Mouse (Mus musculus): ENCODE data around the gene Sh2d1b2.
"Not testable (repeated sequence)": the region's sequence is repeated elsewhere in the genome, so short reads cannot be mapped to it uniquely, and the experiment has no call there.

The Sh2d1b2 gene

GRCm38 (mm10) chr1:170232688-170233087, at the start of gene Sh2d1b2:
Gene Sh2d1b2 (plus strand): TSS chr1:170232749.
- DNase-seq (ENCODE audit: low spot score): not testable (repeated sequence)

- DNase-seq (ENCODE audit: low spot score): no peak
Observed at GRCm38 (mm10) chr1:170185137-170185536, 47.4 kb upstream of the Sh2d1b2 start.

- DNase-seq (ENCODE audit: low spot score): no peak
Observed at GRCm38 (mm10) chr1:170186531-170186930, 46.0 kb upstream of the Sh2d1b2 start.

GRCm38 (mm10) chr1:170188601-170189000, 43.9 kb upstream of the Sh2d1b2 start:
- no peak for DNase-seq (ENCODE audit: low spot score)

- no peak for DNase-seq (ENCODE audit: low spot score)
Observed at GRCm38 (mm10) chr1:170190225-170190624, 42.3 kb upstream of the Sh2d1b2 start.

- DNase-seq (ENCODE audit: low spot score): no peak
Observed at GRCm38 (mm10) chr1:170191925-170192324, 40.6 kb upstream of the Sh2d1b2 start.

- no peak for DNase-seq (ENCODE audit: low spot score)
Observed at GRCm38 (mm10) chr1:170196211-170196610, 36.3 kb upstream of the Sh2d1b2 start.

- peak; percentile 29 for DNase-seq (ENCODE audit: low spot score)
Observed at GRCm38 (mm10) chr1:170200379-170200778, 32.2 kb upstream of the Sh2d1b2 start.

- no peak for DNase-seq (ENCODE audit: low spot score)
Observed at GRCm38 (mm10) chr1:170206395-170206794, 26.2 kb upstream of the Sh2d1b2 start.

- no peak for DNase-seq (ENCODE audit: low spot score)
Observed at GRCm38 (mm10) chr1:170213181-170213879, 19.2 kb upstream of the Sh2d1b2 start.

GRCm38 (mm10) chr1:170214383-170214756, 18.2 kb upstream of the Sh2d1b2 start:
- DNase-seq (ENCODE audit: low spot score): peak; percentile 29

GRCm38 (mm10) chr1:170214757-170215522, 17.6 kb upstream of the Sh2d1b2 start, which contains the start of gene Uhmk1:
Gene Uhmk1 (minus strand): TSS chr1:170215397.
- DNase-seq (ENCODE audit: low spot score): peak; percentile 77

- DNase-seq (ENCODE audit: low spot score): no peak
Observed at GRCm38 (mm10) chr1:170215590-170215989, 17.0 kb upstream of the Sh2d1b2 start.

GRCm38 (mm10) chr1:170218091-170218884, 14.3 kb upstream of the Sh2d1b2 start:
- DNase-seq (ENCODE audit: low spot score): peak; percentile 21

- DNase-seq (ENCODE audit: low spot score): no peak
Observed at GRCm38 (mm10) chr1:170220351-170220750, 12.2 kb upstream of the Sh2d1b2 start.

- no peak for DNase-seq (ENCODE audit: low spot score)
Observed at GRCm38 (mm10) chr1:170223276-170223675, 9.3 kb upstream of the Sh2d1b2 start.

GRCm38 (mm10) chr1:170245016-170245415, 12.5 kb downstream of the Sh2d1b2 start:
- DNase-seq (ENCODE audit: low spot score): no peak

GRCm38 (mm10) chr1:170254893-170255559, 22.5 kb downstream of the Sh2d1b2 start:
- no peak for DNase-seq (ENCODE audit: low spot score)

GRCm38 (mm10) chr1:170255560-170255910, 23.0 kb downstream of the Sh2d1b2 start:
- DNase-seq (ENCODE audit: low spot score): peak; percentile 53

GRCm38 (mm10) chr1:170270281-170270680, 37.7 kb downstream of the Sh2d1b2 start:
- no peak for DNase-seq (ENCODE audit: low spot score)

GRCm38 (mm10) chr1:170270696-170271095, 38.1 kb downstream of the Sh2d1b2 start:
- no peak for DNase-seq (ENCODE audit: low spot score)

GRCm38 (mm10) chr1:170273252-170273651, 40.7 kb downstream of the Sh2d1b2 start:
- DNase-seq (ENCODE audit: low spot score): no peak
